Mouse (Mus musculus) central nervous system, embryonic 11.5 days (tissue): Measurements from ENCODE around the gene Crim1. TPM values are rescaled to one million over a fixed set of nuclear protein-coding genes. Genes with fewer than 3 reads are reported as not detected.

Source experiments
- polyA plus RNA-seq: library from polyadenylated mRNA; depleted of rRNA; stranded (reverse); fragments of >200 nt; gene quantifications from 2 replicates; pipeline ENCODE4 v1.2.3, GENCODE M21; 2012; rRNA removed

Crim1 gene
- polyA plus RNA-seq: 9.0 and 12.2 TPM in 2 replicates

DNA sequence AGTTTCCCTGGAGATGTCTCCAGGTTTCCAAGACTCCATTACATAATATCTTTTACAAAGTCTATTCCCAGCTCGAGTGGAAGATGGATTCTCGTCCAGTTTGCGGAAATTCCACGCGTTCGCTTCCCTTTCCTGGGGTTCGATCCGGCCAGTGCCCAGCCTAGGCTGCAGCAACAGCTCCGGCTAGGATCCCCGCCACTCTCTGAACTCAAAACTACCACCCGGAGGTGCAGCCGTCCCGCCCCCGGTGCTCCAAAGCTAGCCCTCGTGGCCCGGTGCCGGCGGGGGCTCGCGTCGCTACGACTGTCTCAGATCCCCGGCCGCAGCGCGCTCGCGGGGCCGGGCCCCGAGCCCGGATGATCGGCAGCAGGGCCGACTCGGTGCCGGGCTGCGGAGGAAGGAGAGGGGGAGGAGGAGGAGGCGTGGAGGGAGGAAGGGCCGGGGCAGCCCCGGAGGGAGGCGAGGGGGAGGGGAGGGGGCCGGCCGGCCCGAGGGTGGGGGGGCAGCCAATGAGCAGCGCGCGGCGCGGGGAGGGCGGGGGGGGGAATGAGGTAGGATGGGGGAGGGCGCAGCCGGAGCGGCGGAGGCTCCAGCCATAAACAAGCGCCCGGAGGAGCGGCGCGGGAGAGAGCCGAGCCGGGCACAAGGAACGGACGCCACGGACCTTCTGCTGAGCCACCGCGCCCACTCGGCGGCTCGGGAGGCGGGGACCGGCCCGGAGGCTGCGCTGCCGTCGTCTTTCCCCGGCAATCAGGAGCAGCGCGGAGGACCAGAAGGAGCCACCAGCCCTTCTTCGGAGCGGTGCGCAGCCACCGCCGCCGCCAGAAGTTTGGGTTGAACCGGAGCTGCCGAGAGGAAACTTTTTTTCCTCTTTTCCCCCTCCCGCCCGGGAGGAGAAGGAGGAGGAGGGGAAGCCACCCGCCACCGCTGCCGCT lies at the start of gene Crim1:
Crim1 (plus strand) TSS at position 623 of the 935 bp plus-strand sequence.

DNA sequence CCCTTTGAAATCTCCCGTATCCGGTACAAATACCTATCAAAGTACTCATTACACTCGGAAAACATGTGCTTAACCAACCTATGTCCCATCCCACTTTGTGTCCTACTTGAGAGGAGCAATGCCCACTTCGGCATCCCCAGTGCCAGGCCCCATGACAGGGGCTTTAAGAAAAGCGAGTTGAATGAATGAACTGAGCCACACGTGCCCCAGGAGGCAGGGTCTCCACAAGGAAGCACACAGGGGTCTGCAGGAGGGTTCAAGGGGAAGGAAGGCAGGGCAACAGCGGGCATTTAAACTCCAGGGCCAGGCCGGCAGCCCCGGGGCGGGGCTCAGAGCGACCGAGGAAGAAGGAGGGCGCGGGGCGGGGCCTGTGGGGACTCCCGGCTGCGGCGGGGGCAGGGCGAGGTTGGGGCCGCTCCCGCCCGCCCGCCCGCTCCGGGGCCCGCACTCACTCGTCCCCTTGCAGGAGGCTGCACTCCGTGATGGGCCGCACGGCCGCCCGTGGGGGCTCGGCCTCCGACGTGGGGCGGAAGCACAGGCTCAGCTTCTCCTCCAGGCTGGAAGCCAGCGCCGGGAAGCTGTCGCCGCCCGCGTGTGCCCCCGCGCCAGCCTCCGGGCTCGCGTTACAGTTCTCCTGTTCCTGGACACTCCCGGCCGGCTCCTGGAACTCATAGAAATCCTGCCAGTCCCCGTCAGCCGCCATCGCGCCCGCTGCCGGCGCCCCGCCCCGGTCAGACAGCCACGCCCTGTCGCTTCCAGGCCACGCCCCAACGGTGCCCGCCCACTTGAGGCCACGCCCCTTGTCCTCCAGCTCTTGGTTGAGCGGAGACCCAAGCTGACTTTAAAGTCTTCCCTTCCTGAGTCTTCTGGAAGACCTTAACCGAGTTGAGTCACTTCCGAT lies 217.6 kb downstream of the Crim1 start, which contains the start of gene Fez2:
Fez2 (minus strand) TSS at position 772 of the 901 bp plus-strand sequence.

Other genes starting within 250 kb of the Crim1 start
- gene Fez2, start 217.9 kb downstream of the Crim1 start, polyA plus RNA-seq: 33.6 and 41.2 TPM in 2 replicates